8 mouse cellular contexts compared by ENCODE assay signal in the genomic region with DNA sequence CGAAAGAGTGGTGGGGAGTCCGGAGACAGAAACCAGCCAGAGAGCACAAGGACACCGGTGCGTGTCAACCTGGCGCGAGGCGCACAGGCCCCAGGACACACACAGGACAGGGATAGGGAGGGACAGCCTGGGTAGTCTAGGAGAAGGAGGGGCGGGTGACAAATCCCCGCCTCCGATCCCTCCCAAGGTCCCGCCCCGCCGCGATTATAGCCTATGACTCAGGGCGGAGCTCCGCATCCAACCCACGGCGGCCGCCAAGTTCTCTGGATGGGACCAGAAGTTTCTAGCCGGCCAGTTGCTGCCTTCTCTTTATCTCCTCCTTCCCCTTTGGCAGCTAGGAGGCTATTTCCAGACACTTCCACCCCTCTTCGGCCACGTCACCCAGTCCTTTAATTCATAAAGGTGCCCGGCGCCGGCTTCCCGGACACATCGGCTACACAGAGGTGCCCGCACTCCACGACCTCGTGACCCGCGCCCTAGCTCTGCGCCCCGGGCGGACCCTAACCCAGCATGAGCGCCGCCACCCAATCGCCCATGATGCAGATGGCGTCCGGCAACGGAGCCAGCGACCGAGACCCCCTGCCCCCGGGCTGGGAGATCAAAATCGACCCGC. TPM values are rescaled to one million over a fixed set of nuclear protein-coding genes. Genes with fewer than 3 reads are reported as not detected.
DNase-seq lines count a peak whose midpoint lies in the region; ATAC-seq and TF ChIP-seq lines count a peak whose summit lies in the region.

Bag3 (plus strand) TSS at position 268 of the 613 bp plus-strand sequence.

- H3K27me3 ChIP-seq in ES-Bruce4 (ENCODE audit: control insufficient read depth, insufficient read depth, low read length, poor library complexity, severe bottlenecking) = 0 out of 2 replicates have a peak, but pooled peaks cover 2% of the 10 kb centered on the region
- peaks cover 6% of the 10 kb centered on the region; the same call in 1 of the 2 replicates for H3K27me3 ChIP-seq in forebrain, embryonic 11.5 days (ENCODE audit: control insufficient read depth, insufficient read depth, low read length)
- no peaks in the 10 kb centered on the region for H3K27me3 ChIP-seq in heart, embryonic 16.5 days (ENCODE audit: control insufficient read depth, insufficient read depth, low read length)
- H3K27me3 ChIP-seq in neural tube, embryonic 15.5 days (replicated peaks) = peaks cover 35% of the 10 kb centered on the region

- peak within 1 kb of the TSS; percentile 86 for H3K4me2 ChIP-seq in forebrain, embryonic 11.5 days (ENCODE audit: low read depth, low read length, severe bottlenecking)
- H3K4me2 ChIP-seq in heart, embryonic 16.5 days (ENCODE audit: low read depth, low read length) = peak within 1 kb of the TSS; percentile 63
- peak within 1 kb of the TSS; percentile 61 for H3K4me2 ChIP-seq in neural tube, embryonic 15.5 days

- peak within 1 kb of the TSS; percentile 16; the same call in 1 of the 2 replicates for H3K27ac ChIP-seq in ES-Bruce4 (ENCODE audit: insufficient read depth, low read length)
- 0 out of 2 replicates have a peak within 1 kb of the TSS, but pooled peaks have one; percentile 12 for H3K27ac ChIP-seq in forebrain, embryonic 11.5 days (ENCODE audit: low read depth, low read length)
- peak within 1 kb of the TSS; percentile 99 for H3K27ac ChIP-seq in heart, embryonic 16.5 days (ENCODE audit: low read length)
- H3K27ac ChIP-seq in neural tube, embryonic 15.5 days (replicated peaks) = peak within 1 kb of the TSS; percentile 66

- H3K9me3 ChIP-seq in ES-Bruce4 (replicated peaks; ENCODE audit: control insufficient read depth, insufficient read depth, low read length, poor library complexity, severe bottlenecking) = no peaks in the 10 kb centered on the region
- no peaks in the 10 kb centered on the region for H3K9me3 ChIP-seq in forebrain, embryonic 11.5 days (ENCODE audit: control insufficient read depth, low read length)
- H3K9me3 ChIP-seq in heart, embryonic 16.5 days (replicated peaks; ENCODE audit: control insufficient read depth, low read length) = no peaks in the 10 kb centered on the region
- no peaks in the 10 kb centered on the region for H3K9me3 ChIP-seq in neural tube, embryonic 15.5 days (replicated peaks)

- TF ChIP-seq CTCF in ES-Bruce4 (IDR thresholded peaks at IDR 0.05; ENCODE audit: low read depth, low read length) = no peak
- TF ChIP-seq CTCF in lung, adult 2 months (IDR thresholded peaks at IDR 0.05; ENCODE audit: insufficient read depth, low read length) = no peak

- H3K9ac ChIP-seq in ES-Bruce4 (ENCODE audit: low read depth, poor library complexity, severe bottlenecking) = peak within 1 kb of the TSS; percentile 72
- H3K9ac ChIP-seq in forebrain, embryonic 11.5 days (ENCODE audit: low read length) = peak within 1 kb of the TSS; percentile 70
- H3K9ac ChIP-seq in heart, embryonic 16.5 days (ENCODE audit: low read length) = peak within 1 kb of the TSS; percentile 98
- H3K9ac ChIP-seq in neural tube, embryonic 15.5 days (replicated peaks) = peak within 1 kb of the TSS; percentile 48

- WGBS in forebrain, embryonic 11.5 days = under 1% methylated on average over 46 of the region's 46 CpGs
- WGBS in heart, embryonic 16.5 days = 0% methylated on average over 44 of the region's 46 CpGs
- WGBS in lung, adult 2 months = under 1% methylated on average over 46 of the region's 46 CpGs
- 2% methylated on average over 46 of the region's 46 CpGs for WGBS in neural tube, embryonic 15.5 days

- no peaks in the 10 kb centered on the region for H3K4me1 ChIP-seq in ES-Bruce4 (ENCODE audit: control insufficient read depth, insufficient read depth, low read length)
- peaks cover 4% of the 10 kb centered on the region; the same call in 1 of the 2 replicates for H3K4me1 ChIP-seq in forebrain, embryonic 11.5 days (replicated peaks; ENCODE audit: control insufficient read depth, insufficient read depth, low read length)
- H3K4me1 ChIP-seq in heart, embryonic 16.5 days (ENCODE audit: control insufficient read depth, insufficient read depth, low read length) = peaks cover 31% of the 10 kb centered on the region
- peaks cover 5% of the 10 kb centered on the region for H3K4me1 ChIP-seq in lung, adult 2 months (ENCODE audit: control insufficient read depth, insufficient read depth, low read length)
- H3K4me1 ChIP-seq in neural tube, embryonic 15.5 days = peaks cover 16% of the 10 kb centered on the region

- DNase-seq in c-Kit-positive CD71-positive TER-119-negative erythroid progenitor cells, embryonic 14.5 days (ENCODE audit: low read depth) = peak; percentile 87
- peak; percentile 93 for DNase-seq in forebrain, embryonic 11.5 days (ENCODE audit: low spot score)
- DNase-seq in kidney, postnatal 36 days = peak; percentile 98
- peak; percentile 97 for DNase-seq in lung, adult 2 months
- peak; percentile 76 to 78 for DNase-seq in thymus, adult 18-20 months

- peak; percentile 91 for TF ChIP-seq POLR2A in ES-Bruce4 (IDR thresholded peaks at IDR 0.05; ENCODE audit: insufficient read depth, low read length)
- peak; percentile 91 for TF ChIP-seq POLR2A in lung, adult 2 months (IDR thresholded peaks at IDR 0.05; ENCODE audit: borderline replicate concordance, extremely low read depth, low read depth, low read length)

- no peaks in the 10 kb centered on the region for H3K36me3 ChIP-seq in ES-Bruce4 (ENCODE audit: control insufficient read depth, insufficient read depth, low read length, poor library complexity, severe bottlenecking)
- no peaks in the 10 kb centered on the region for H3K36me3 ChIP-seq in forebrain, embryonic 11.5 days (ENCODE audit: control insufficient read depth, insufficient read depth, low read length)
- H3K36me3 ChIP-seq in heart, embryonic 16.5 days (ENCODE audit: control insufficient read depth, insufficient read depth) = no peaks in the 10 kb centered on the region
- H3K36me3 ChIP-seq in neural tube, embryonic 15.5 days = no peaks in the 10 kb centered on the region

- TF ChIP-seq EP300 in ES-Bruce4 (IDR thresholded peaks at IDR 0.05; ENCODE audit: insufficient read depth, low read depth, low read length) = no peak

- peak; percentile 95 for ATAC-seq in forebrain, embryonic 11.5 days (replicated peaks; ENCODE audit: low FRiP score)
- peak; percentile 96 for ATAC-seq in heart, embryonic 16.5 days (replicated peaks; ENCODE audit: extremely low read depth, insufficient read depth, low FRiP score)
- peak; percentile 50; the same call in 1 of the 2 replicates for ATAC-seq in neural tube, embryonic 15.5 days (ENCODE audit: low FRiP score)

- H3K4me3 ChIP-seq in ES-Bruce4 (ENCODE audit: low read depth, low read length) = peak within 1 kb of the TSS; percentile 84
- peak within 1 kb of the TSS; percentile 44 for H3K4me3 ChIP-seq in forebrain, embryonic 11.5 days (ENCODE audit: low read depth, low read length)
- H3K4me3 ChIP-seq in heart, embryonic 16.5 days (ENCODE audit: low read length) = peak within 1 kb of the TSS; percentile 66
- peak within 1 kb of the TSS; percentile 83 for H3K4me3 ChIP-seq in lung, adult 2 months (replicated peaks; ENCODE audit: extremely low read depth, low read depth, low read length)
- peak within 1 kb of the TSS; percentile 45 for H3K4me3 ChIP-seq in neural tube, embryonic 15.5 days (replicated peaks)

RNA-seq across cellular contexts. Expression of gene Bag3, which starts in this region (rescaled TPM):
- 28.4 and 30.2 TPM in 2 replicates for polyA plus RNA-seq in ES-Bruce4 (2011; ENCODE audit: insufficient read depth, insufficient read length, low read depth, missing spikeins)
- 5.2 and 5.7 TPM in 2 replicates for polyA plus RNA-seq in forebrain, embryonic 11.5 days (2014; fragmentation: Nextera tagmentation; extraction: Ambion mirVana)
- 22.7 and 25.9 TPM in 2 replicates for polyA plus RNA-seq in heart, embryonic 16.5 days (2015; fragmentation: Nextera tagmentation; extraction: Ambion mirVana)
- 58.6 and 60.3 TPM in 2 replicates for polyA plus RNA-seq in lung, adult 2 months (2012; rRNA removed)
- 2.6 and 4.5 TPM in 2 replicates for polyA plus RNA-seq in neural tube, embryonic 15.5 days (2015; fragmentation: Nextera tagmentation; extraction: Ambion mirVana)

Comparison
In these comparisons a context has a peak if more than half of its experiments do, and no peak if none do; other contexts are left out.
1. Peak in every context shown above with its lines: DNase-seq, ATAC-seq, H3K4me3 ChIP-seq and H3K27ac ChIP-seq.
2. H3K27ac ChIP-seq: peak in every context shown above with its lines; median percentile 99 in heart, embryonic 16.5 days; 66 in neural tube, embryonic 15.5 days; 16 in ES-Bruce4; 12 in forebrain, embryonic 11.5 days.
3. H3K9ac ChIP-seq: peak in every context shown above with its lines; median percentile 98 in heart, embryonic 16.5 days; 72 in ES-Bruce4; 70 in forebrain, embryonic 11.5 days; 48 in neural tube, embryonic 15.5 days.